Mouse (Mus musculus) lung, embryonic 16.5 days (tissue): Measurements from ENCODE around the gene C5ar2. TPM values are rescaled to one million over a fixed set of nuclear protein-coding genes. Genes with fewer than 3 reads are reported as not detected.
"Not testable (repeated sequence)": the region's sequence is repeated elsewhere in the genome, so short reads cannot be mapped to it uniquely, and the experiment has no call there.

Experiments
- ATAC-seq: fragments of 200-750 bp; cut with Nextera tagmentation; 2 replicates; pipeline ENCODE4 v1.8.0; 2017; ENCODE audit warnings: low read depth, mild to moderate bottlenecking, moderate library complexity
- H3K27ac ChIP-seq: fragments of 300-500 bp; sonication (generic); 2 replicates; pipeline ENCODE4 v1.5.1; 2014; ENCODE audit warnings: mild to moderate bottlenecking, control low read depth, low read length
- H3K27me3 ChIP-seq: fragments of 300-500 bp; sonication (generic); 2 replicates; pipeline ENCODE4 v1.6.1; 2014; ENCODE audit warnings: low read depth, low read length, mixed read lengths; ENCODE audit not compliant: control insufficient read depth, insufficient read depth
- H3K36me3 ChIP-seq: fragments of 300-500 bp; sonication (generic); 2 replicates; pipeline ENCODE4 v1.6.1; 2014; ENCODE audit warnings: low read length; ENCODE audit not compliant: control insufficient read depth, insufficient read depth
- H3K4me1 ChIP-seq: fragments of 300-500 bp; sonication (generic); replicated peaks from 2 replicates; pipeline ENCODE4 v1.6.1; 2014; ENCODE audit warnings: low read length, mixed read lengths; ENCODE audit not compliant: control insufficient read depth, insufficient read depth
- H3K4me2 ChIP-seq: fragments of 300-500 bp; sonication (generic); 2 replicates; pipeline ENCODE4 v1.6.1; 2014; ENCODE audit warnings: low read depth, low read length, control low read depth
- H3K4me3 ChIP-seq: fragments of 300-500 bp; sonication (generic); 2 replicates; pipeline ENCODE4 v1.5.1; 2014; ENCODE audit warnings: mild to moderate bottlenecking, low read length, control low read depth
- H3K9ac ChIP-seq: fragments of 300-500 bp; sonication (generic); 2 replicates; pipeline ENCODE4 v1.6.1; 2014; ENCODE audit warnings: low read length, control low read depth
- H3K9me3 ChIP-seq: fragments of 300-500 bp; sonication (generic); 2 replicates; pipeline ENCODE4 v1.6.1; 2016; ENCODE audit warnings: low read length; ENCODE audit not compliant: control insufficient read depth
- WGBS: fragments of 180-500 bp; shearing (Covaris S2); extraction: QIAGEN DNeasy Blood & Tissue Kit; methylation state at CpG from one replicate; pipeline ENCODE4 v1.1.7; 2014; 5-methylcytosine and 5-hydroxymethylcytosine counted together
- polyA plus RNA-seq: library from polyadenylated mRNA; unstranded; fragments of >200 nt; fragmentation: Nextera tagmentation; extraction: Ambion mirVana; gene quantifications from 2 replicates; pipeline ENCODE4 v1.2.1, GENCODE M21; 2015

C5ar2 gene
- polyA plus RNA-seq, 1 experiment from 2014 or later: 0.44 TPM

- H3K36me3 ChIP-seq: peaks cover 8% of the 10 kb centered on the region
- ATAC-seq: no peak
- no peaks in the 10 kb centered on the region for H3K27me3 ChIP-seq
- no peak overlapping the region for H3K9ac ChIP-seq
- no peak overlapping the region for H3K4me2 ChIP-seq
- H3K9me3 ChIP-seq: no peaks in the 10 kb centered on the region
- no peak overlapping the region for H3K27ac ChIP-seq
- peaks cover 16% of the 10 kb centered on the region for H3K4me1 ChIP-seq
- 79% methylated on average over 10 of the region's 10 CpGs for WGBS
- H3K4me3 ChIP-seq: no peak overlapping the region
Observed at GRCm38 (mm10) chr7:16274922-16275890, 31.3 kb upstream of the C5ar2 start.

GRCm38 (mm10) chr7:16273766-16274140, 29.8 kb upstream of the C5ar2 start:
- peak overlapping the region; percentile 79 for H3K4me3 ChIP-seq
- ATAC-seq: peak; percentile 70
- H3K9me3 ChIP-seq: no peaks in the 10 kb centered on the region
- peak overlapping the region; percentile 67 for H3K9ac ChIP-seq
- WGBS: under 1% methylated on average over 18 of the region's 18 CpGs
- peaks cover 16% of the 10 kb centered on the region for H3K4me1 ChIP-seq
- H3K27me3 ChIP-seq: no peaks in the 10 kb centered on the region
- peak overlapping the region; percentile 95 for H3K4me2 ChIP-seq
- peaks cover 7% of the 10 kb centered on the region for H3K36me3 ChIP-seq
- H3K27ac ChIP-seq: peak overlapping the region; percentile 95

- H3K4me1 ChIP-seq: peaks cover 16% of the 10 kb centered on the region
- H3K9me3 ChIP-seq: no peaks in the 10 kb centered on the region
- 1% methylated on average over 34 of the region's 49 CpGs for WGBS
- H3K4me2 ChIP-seq: peak within 1 kb of the TSS; percentile 95
- H3K27me3 ChIP-seq: no peaks in the 10 kb centered on the region
- peak; percentile 93 for ATAC-seq
- peak within 1 kb of the TSS; percentile 79 for H3K4me3 ChIP-seq
- peak within 1 kb of the TSS; percentile 80 for H3K9ac ChIP-seq
- H3K36me3 ChIP-seq: peaks cover 4% of the 10 kb centered on the region
- H3K27ac ChIP-seq: peak within 1 kb of the TSS; percentile 95
Observed at GRCm38 (mm10) chr7:16273081-16273765, 29.3 kb upstream of the C5ar2 start, which contains the start of gene Inafm1. Gene Inafm1, minus strand, starts transcription at chr7:16273617.

- peak; percentile 82 for ATAC-seq
- H3K4me1 ChIP-seq: peaks cover 16% of the 10 kb centered on the region
- peak overlapping the region; percentile 95 for H3K27ac ChIP-seq
- H3K4me3 ChIP-seq: peak overlapping the region; percentile 79
- peaks cover 4% of the 10 kb centered on the region; the same call in 1 of the 2 replicates for H3K36me3 ChIP-seq
- no peaks in the 10 kb centered on the region for H3K27me3 ChIP-seq
- H3K9ac ChIP-seq: peak overlapping the region; percentile 80
- peak overlapping the region; percentile 95 for H3K4me2 ChIP-seq
- 0% methylated on average over 29 of the region's 46 CpGs for WGBS
- H3K9me3 ChIP-seq: no peaks in the 10 kb centered on the region
Observed at GRCm38 (mm10) chr7:16272681-16273080, 28.7 kb upstream of the C5ar2 start.

DNA sequence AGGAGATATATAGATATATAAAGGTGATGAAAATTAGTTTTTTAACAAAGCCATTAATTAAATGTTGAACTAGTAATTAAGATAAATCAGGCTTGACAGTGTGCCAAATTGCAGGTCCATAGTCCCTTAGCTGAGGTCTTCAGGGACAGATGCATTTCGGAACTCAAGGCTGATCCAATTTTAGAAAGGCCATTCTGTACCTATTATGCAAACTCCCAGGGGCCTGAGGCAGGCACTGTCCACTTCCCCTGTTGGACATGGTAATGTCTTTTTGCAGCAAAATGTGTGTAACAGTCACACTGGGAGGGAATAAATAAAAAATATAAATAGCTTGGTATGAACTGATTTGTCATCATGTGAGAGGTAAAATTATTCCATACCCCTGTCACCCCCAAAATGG, 27.2 kb upstream of the C5ar2 start:
- H3K9ac ChIP-seq: no peak overlapping the region
- ATAC-seq: no peak
- no peaks in the 10 kb centered on the region for H3K9me3 ChIP-seq
- H3K4me2 ChIP-seq: no peak overlapping the region
- peaks cover 16% of the 10 kb centered on the region for H3K4me1 ChIP-seq
- WGBS: 79% methylated on average over 1 of the region's 1 CpGs
- no peak overlapping the region for H3K4me3 ChIP-seq
- peaks cover 3% of the 10 kb centered on the region; the same call in 1 of the 2 replicates for H3K36me3 ChIP-seq
- no peak overlapping the region for H3K27ac ChIP-seq
- H3K27me3 ChIP-seq: no peaks in the 10 kb centered on the region

DNA sequence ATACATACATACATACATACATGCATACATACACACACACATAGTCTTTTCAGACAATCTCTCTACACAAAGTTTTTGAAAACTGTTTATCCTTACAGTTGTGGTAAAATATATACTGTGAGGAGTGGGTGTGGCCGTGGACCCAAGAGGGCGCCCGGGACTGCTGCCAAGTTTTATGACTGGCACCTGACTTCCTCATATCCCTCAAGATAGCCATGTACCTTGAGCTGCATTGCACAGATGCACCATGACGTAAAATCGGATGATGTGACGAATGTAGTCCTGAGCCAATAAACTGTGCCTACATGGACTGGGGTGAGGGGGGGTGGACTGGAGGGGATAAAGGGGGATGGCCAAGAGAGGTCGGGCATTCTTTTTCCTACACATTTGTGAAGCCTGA, 22.6 kb upstream of the C5ar2 start:
- H3K27ac ChIP-seq, H3K9ac ChIP-seq, H3K9me3 ChIP-seq, H3K4me2 ChIP-seq, H3K36me3 ChIP-seq, ATAC-seq, H3K4me1 ChIP-seq, H3K4me3 ChIP-seq, H3K27me3 ChIP-seq: not testable (repeated sequence)
- 78% methylated on average over 7 of the region's 7 CpGs for WGBS

DNA sequence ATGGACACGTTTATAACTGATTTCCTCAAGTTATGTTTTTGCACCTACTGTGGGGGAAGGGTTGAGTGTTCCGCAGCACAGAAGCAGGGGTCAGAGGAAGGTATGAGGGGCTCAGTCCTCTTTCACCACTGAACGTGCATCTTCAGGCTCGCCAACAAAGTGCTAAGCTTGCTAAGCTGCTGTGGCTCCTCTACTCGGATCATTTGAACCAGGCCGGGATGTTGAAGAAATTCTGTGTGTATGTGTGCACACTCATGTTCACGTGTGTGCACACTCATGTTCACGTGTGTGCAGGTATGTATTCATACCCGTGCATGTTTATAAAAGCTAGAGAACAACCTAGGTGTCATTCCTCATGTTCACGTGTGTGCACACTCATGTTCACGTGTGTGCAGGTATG, 21.9 kb upstream of the C5ar2 start:
- Histone ChIP-seq H3K27ac (no peak overlapping the region), H3K4me1 (no peaks in the 10 kb centered on the region), H3K27me3 (no peaks in the 10 kb centered on the region), H3K9ac (no peak overlapping the region), H3K4me2 (no peak overlapping the region), H3K4me3 (no peak overlapping the region), H3K36me3 (no peaks in the 10 kb centered on the region), H3K9me3 (peaks cover 2% of the 10 kb centered on the region; the same call in 1 of the 2 replicates)
- no peak for ATAC-seq
- WGBS: 83% methylated on average over 11 of the region's 11 CpGs

- Histone ChIP-seq H3K9me3 (peaks cover 2% of the 10 kb centered on the region; the same call in 1 of the 2 replicates), H3K27me3 (no peaks in the 10 kb centered on the region), H3K9ac (no peak overlapping the region), H3K4me2 (no peak overlapping the region), H3K36me3 (no peaks in the 10 kb centered on the region), H3K4me3 (no peak overlapping the region), H3K4me1 (no peaks in the 10 kb centered on the region), H3K27ac (no peak overlapping the region)
- 78% methylated on average over 5 of the region's 5 CpGs for WGBS
- ATAC-seq: no peak
Observed at GRCm38 (mm10) chr7:16263843-16264242, 19.9 kb upstream of the C5ar2 start.
